Mouse (Mus musculus) liver, embryonic 13.5 days (tissue): ENCODE results near the gene Sh3pxd2b. TPM values are rescaled to one million over a fixed set of nuclear protein-coding genes. Genes with fewer than 3 reads are reported as not detected.
"Not testable (repeated sequence)": the region's sequence is repeated elsewhere in the genome, so short reads cannot be mapped to it uniquely, and the experiment has no call there.

Experiments
- ATAC-seq: fragments of 200-750 bp; cut with Nextera tagmentation; 2 replicates; pipeline ENCODE4 v1.8.0; 2017; ENCODE audit warnings: low read depth, mild to moderate bottlenecking, moderate number of reproducible peaks, moderate library complexity
- DNase-seq: peaks from one replicate; pipeline ENCODE4 v3.0.0; 2022
- H3K27ac ChIP-seq: fragments of 300-500 bp; sonication (generic); 2 replicates; pipeline ENCODE4 v1.5.1; 2015; ENCODE audit warnings: moderate library complexity, mild to moderate bottlenecking, inconsistent platforms
- H3K27me3 ChIP-seq: fragments of 300-500 bp; sonication (generic); 2 replicates; pipeline ENCODE4 v1.6.1; 2015; ENCODE audit warnings: mild to moderate bottlenecking, inconsistent platforms
- H3K36me3 ChIP-seq: fragments of 300-500 bp; sonication (generic); 2 replicates; pipeline ENCODE4 v1.6.1; 2015; ENCODE audit warnings: mild to moderate bottlenecking, inconsistent platforms
- H3K4me1 ChIP-seq: fragments of 300-500 bp; sonication (generic); replicated peaks from 2 replicates; pipeline ENCODE4 v1.6.1; 2015; ENCODE audit warnings: inconsistent platforms
- H3K4me2 ChIP-seq: fragments of 300-500 bp; sonication (generic); 2 replicates; pipeline ENCODE4 v1.6.1; 2015; ENCODE audit warnings: inconsistent platforms, mild to moderate bottlenecking, moderate library complexity
- H3K4me3 ChIP-seq: fragments of 300-500 bp; sonication (generic); replicated peaks from 2 replicates; pipeline ENCODE4 v1.5.1; 2015; ENCODE audit warnings: mild to moderate bottlenecking, inconsistent platforms
- H3K9ac ChIP-seq: fragments of 300-500 bp; sonication (generic); 2 replicates; pipeline ENCODE4 v1.6.1; 2015; ENCODE audit warnings: mild to moderate bottlenecking, inconsistent platforms
- H3K9me3 ChIP-seq: fragments of 300-500 bp; sonication (generic); replicated peaks from 2 replicates; pipeline ENCODE4 v1.6.1; 2016; ENCODE audit warnings: inconsistent platforms
- WGBS: fragments of 180-500 bp; shearing (Covaris S2); methylation state at CpG from one replicate; pipeline ENCODE4 v1.1.7; 2015; ENCODE audit not compliant: insufficient replicate concordance; 5-methylcytosine and 5-hydroxymethylcytosine counted together
- polyA plus RNA-seq: library from polyadenylated mRNA; unstranded; fragments of >200 nt; fragmentation: Nextera tagmentation; extraction: Ambion mirVana; gene quantifications from 2 replicates; pipeline ENCODE4 v1.2.1, GENCODE M21; 2015

Gene Sh3pxd2b
- 0.84 and 1.1 TPM in 2 replicates for polyA plus RNA-seq

- no peaks in the 10 kb centered on the region for H3K9me3 ChIP-seq
- H3K4me1 ChIP-seq, result peaks cover 34% of the 10 kb centered on the region
- H3K4me2 ChIP-seq, result peak within 1 kb of the TSS; percentile 78
- H3K36me3 ChIP-seq, result no peaks in the 10 kb centered on the region
- peaks cover 62% of the 10 kb centered on the region for H3K27me3 ChIP-seq
- DNase-seq (peak; percentile 20), ATAC-seq (peak; percentile 55)
- peak within 1 kb of the TSS; percentile 65 for H3K4me3 ChIP-seq
- no peak within 1 kb of the TSS; the same call in 1 of the 2 replicates for H3K27ac ChIP-seq
- under 1% methylated on average over 80 of the region's 86 CpGs for whole genome bisulfite sequencing
- H3K9ac ChIP-seq, result peak within 1 kb of the TSS; percentile 70
Measured at GRCm38 (mm10) chr11:32347607-32348432, at the start of gene Sh3pxd2b. Gene Sh3pxd2b (plus strand): TSS chr11:32347820.

DNA sequence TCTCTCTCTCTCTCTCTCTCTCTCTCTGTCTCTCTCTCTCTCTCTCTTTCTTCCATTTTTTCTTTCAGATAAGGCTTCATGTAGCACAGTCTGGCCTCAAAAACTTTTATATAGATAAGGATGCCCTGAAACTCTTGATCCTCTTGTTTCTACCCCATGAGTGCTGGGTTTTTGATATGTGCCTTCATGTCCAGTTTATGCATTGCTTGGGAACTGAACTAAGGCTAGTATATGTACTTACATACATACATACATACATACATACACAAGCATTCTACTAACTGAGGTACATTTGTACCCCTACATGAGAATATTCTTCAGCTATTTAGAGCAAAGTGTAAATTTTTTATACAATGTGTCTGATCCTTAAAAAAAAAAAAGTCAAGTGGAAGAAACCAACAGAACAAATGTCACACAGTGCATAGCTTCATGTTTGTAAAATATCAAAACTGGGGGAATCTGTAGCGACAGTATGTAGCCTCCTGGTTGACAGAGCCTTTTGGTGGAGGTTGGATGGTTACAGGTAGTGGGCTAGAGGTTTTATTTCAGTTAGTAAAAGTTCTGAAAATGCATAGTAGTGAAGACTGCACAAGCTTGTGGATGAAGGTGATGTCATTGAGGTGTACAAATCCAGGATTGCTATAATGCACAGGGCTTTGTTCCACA, 49.6 kb upstream of the Sh3pxd2b start:
- 46% methylated on average over 1 of the region's 1 CpGs for WGBS
- Histone ChIP-seq H3K36me3 (peaks cover 34% of the 10 kb centered on the region), H3K27me3 (peaks cover 30% of the 10 kb centered on the region), H3K4me1 (peaks cover 49% of the 10 kb centered on the region), H3K9me3 (no peaks in the 10 kb centered on the region), H3K4me3 (peak overlapping the region; percentile 63), H3K9ac (peak overlapping the region; percentile 80), H3K27ac (peak overlapping the region; percentile 97), H3K4me2 (peak overlapping the region; percentile 45)
- DNase-seq (no peak), ATAC-seq (peak; percentile 55)

DNA sequence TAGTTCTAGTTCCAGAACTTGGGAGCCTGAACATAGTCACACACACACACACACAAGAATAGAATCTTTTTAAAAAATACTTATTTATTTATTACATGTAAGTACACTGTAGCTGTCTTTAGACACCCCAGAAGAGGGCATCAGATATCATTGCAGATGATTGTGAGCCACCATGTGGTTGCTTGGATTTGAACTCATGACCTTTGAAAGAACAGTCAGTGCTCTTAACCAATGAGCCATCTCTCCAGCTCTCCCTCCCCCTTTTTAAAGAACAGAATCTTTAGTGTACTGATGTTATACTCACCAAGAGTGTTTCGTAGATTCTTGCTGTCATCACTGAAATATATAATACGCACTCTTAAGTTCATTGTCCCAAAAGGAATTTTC, 49.1 kb upstream of the Sh3pxd2b start:
- H3K27ac ChIP-seq, result peak overlapping the region; percentile 97
- no peak for ATAC-seq
- WGBS, result 87% methylated on average over 2 of the region's 2 CpGs

GRCm38 (mm10) chr11:32299865-32300264, 47.8 kb upstream of the Sh3pxd2b start, which contains the start of gene Hbq1a:
Gene Hbq1a (plus strand): TSS chr11:32300069.
- 8% methylated on average over 16 of the region's 16 CpGs for WGBS
- H3K36me3 ChIP-seq, result peaks cover 39% of the 10 kb centered on the region
- peaks cover 48% of the 10 kb centered on the region for H3K4me1 ChIP-seq
- not testable (repeated sequence) for DNase-seq, H3K9me3 ChIP-seq, ATAC-seq
- H3K27ac ChIP-seq, result peak within 1 kb of the TSS; percentile 92
- H3K9ac ChIP-seq, result peak within 1 kb of the TSS; percentile 75
- H3K4me2 ChIP-seq, result peak within 1 kb of the TSS; percentile 59
- H3K4me3 ChIP-seq, result peak within 1 kb of the TSS; percentile 49
- H3K27me3 ChIP-seq, result peaks cover 32% of the 10 kb centered on the region

More for the DNA sequence above, 49.1 kb upstream of the Sh3pxd2b start:
- Histone ChIP-seq H3K27me3 (peaks cover 30% of the 10 kb centered on the region), H3K36me3 (peaks cover 37% of the 10 kb centered on the region), H3K9me3 (no peaks in the 10 kb centered on the region), H3K4me3 (peak overlapping the region; percentile 63), H3K4me1 (peaks cover 51% of the 10 kb centered on the region), H3K4me2 (peak overlapping the region; percentile 45), H3K9ac (peak overlapping the region; percentile 80)
- no peak for DNase-seq

DNA sequence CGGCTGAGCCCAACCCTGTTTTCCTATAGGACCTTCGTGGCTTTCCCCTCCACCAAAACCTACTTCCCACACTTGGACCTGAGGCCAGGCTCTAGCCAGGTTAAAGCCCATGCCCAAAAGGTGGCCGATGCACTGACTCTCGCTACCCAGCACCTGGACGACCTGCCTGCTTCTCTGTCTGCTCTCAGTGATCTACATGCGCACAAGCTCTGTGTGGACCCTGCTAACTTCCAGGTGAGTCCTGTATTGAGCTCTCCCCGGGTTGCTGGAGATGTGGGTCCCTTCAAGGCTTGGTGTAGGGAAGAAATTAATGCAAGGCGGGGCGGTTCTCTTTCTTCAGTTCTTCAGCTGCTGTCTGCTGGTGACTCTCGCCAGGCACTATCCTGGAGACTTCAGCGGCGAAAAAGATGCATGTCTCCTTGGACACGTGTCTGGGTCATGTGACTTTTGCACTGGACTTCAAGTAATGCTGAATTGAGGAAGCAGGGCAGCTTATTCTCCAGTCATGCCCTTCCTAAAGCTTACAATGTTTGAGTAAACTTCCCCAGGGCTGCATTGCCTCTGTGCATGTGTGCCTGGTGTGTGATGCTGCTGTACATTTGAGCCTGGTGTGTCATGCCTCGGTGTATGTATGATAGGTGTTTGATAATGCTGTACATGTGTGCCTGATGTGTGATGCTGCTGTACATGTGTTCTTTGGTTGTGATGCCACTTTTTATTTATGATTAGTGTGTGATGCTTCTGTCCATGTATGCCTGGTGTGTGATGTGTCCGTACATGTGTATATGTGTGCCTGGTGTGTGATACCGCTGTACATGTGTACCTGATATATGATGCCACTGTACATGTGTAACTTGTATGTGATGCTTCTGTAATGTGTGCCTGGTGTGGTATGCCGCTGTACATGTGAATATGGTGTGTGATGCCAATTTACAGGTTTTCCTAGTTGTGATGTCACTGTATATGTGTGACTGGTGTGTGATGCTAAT, 47.0 kb upstream of the Sh3pxd2b start:
- peaks cover 37% of the 10 kb centered on the region for H3K36me3 ChIP-seq
- no peak for ATAC-seq
- H3K27me3 ChIP-seq, result peaks cover 37% of the 10 kb centered on the region
- H3K9me3 ChIP-seq, result no peaks in the 10 kb centered on the region
- peak overlapping the region; percentile 75 for H3K9ac ChIP-seq
- no peak for DNase-seq
- H3K27ac ChIP-seq, result peak overlapping the region; percentile 92
- WGBS, result 48% methylated on average over 15 of the region's 17 CpGs
- H3K4me2 ChIP-seq, result peak overlapping the region; percentile 59
- H3K4me1 ChIP-seq, result peaks cover 41% of the 10 kb centered on the region
- H3K4me3 ChIP-seq, result peak overlapping the region; percentile 49

- H3K27ac ChIP-seq, result peak overlapping the region; percentile 92
- DNase-seq (no peak), ATAC-seq (no peak)
- peaks cover 41% of the 10 kb centered on the region for H3K27me3 ChIP-seq
- WGBS, result 57% methylated on average over 1 of the region's 1 CpGs
- no peaks in the 10 kb centered on the region for H3K9me3 ChIP-seq
- peak overlapping the region; percentile 49 for H3K4me3 ChIP-seq
- peak overlapping the region; percentile 75 for H3K9ac ChIP-seq
- H3K4me1 ChIP-seq, result peaks cover 44% of the 10 kb centered on the region
- H3K36me3 ChIP-seq, result peaks cover 37% of the 10 kb centered on the region
- H3K4me2 ChIP-seq, result peak overlapping the region; percentile 59
Measured at GRCm38 (mm10) chr11:32301506-32301905, 46.1 kb upstream of the Sh3pxd2b start.

DNA sequence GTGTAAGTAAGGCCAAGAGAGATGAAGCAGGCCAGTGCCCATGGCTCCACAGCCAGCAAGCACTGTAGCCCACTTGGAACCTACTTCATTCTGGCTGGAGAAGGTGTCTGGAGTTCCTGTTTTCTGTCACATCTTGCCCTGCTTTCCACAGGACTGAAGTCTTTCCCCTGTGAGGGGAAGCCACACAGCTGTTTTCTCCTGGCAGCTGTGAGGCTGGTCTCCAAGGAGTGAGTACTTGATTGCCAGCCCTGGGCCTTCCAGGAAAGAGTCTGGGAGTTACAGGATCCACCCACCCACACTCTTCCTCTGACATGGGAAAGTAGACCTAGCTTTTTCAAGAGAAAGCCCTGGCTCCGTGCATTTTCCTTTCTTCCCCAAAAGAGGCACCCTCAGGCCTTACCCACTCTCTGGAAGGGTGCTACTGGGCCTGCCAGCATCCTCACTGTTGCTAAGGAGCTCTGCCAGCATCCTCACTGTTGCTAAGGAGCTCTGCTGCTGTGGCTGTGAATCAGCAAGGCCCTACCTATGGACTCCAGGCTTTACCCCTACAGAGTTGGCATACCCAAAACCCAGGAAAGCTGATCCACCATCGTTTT, 44.7 kb upstream of the Sh3pxd2b start:
- peak overlapping the region; percentile 31; the same call in 1 of the 2 replicates for H3K9ac ChIP-seq
- H3K4me3 ChIP-seq, result no peak overlapping the region
- no peak for ATAC-seq
- H3K9me3 ChIP-seq, result no peaks in the 10 kb centered on the region
- peaks cover 37% of the 10 kb centered on the region for H3K36me3 ChIP-seq
- DNase-seq, result no peak
- peaks cover 42% of the 10 kb centered on the region for H3K27me3 ChIP-seq
- peaks cover 58% of the 10 kb centered on the region for H3K4me1 ChIP-seq
- H3K4me2 ChIP-seq, result no peak overlapping the region
- peak overlapping the region; percentile 20; the same call in 1 of the 2 replicates for H3K27ac ChIP-seq
- WGBS, result 33% methylated on average over 2 of the region's 2 CpGs

- ATAC-seq (no peak), DNase-seq (no peak)
- Histone ChIP-seq H3K27ac (no peak overlapping the region), H3K4me1 (peaks cover 58% of the 10 kb centered on the region), H3K27me3 (peaks cover 42% of the 10 kb centered on the region), H3K36me3 (peaks cover 37% of the 10 kb centered on the region), H3K4me2 (no peak overlapping the region), H3K9me3 (no peaks in the 10 kb centered on the region), H3K9ac (no peak overlapping the region), H3K4me3 (no peak overlapping the region)
- 59% methylated on average over 1 of the region's 1 CpGs for WGBS
Measured at GRCm38 (mm10) chr11:32303455-32303854, 44.2 kb upstream of the Sh3pxd2b start.

DNA sequence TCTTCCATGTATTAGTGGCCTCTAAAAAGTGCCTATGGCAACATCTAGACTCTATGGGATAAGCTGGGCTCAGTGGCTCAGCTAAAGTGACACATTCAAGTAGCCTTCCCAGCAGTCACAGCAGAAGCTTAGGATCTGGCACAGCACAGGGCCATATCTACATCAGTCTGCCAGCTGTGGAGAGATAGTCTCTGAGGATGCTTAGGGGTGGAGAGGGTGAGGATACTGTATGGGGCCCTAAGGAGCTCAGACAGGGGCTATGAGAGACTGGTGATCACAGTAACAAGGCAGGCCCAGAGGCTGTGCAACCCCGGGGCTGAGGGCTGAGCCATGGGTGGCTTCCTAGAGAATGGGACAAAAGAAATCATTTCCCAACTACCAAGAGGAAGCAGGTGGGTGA, 40.6 kb upstream of the Sh3pxd2b start:
- DNase-seq, result no peak

GRCm38 (mm10) chr11:32309446-32309845, 38.2 kb upstream of the Sh3pxd2b start:
- Histone ChIP-seq H3K9ac (no peak overlapping the region), H3K4me2 (no peak overlapping the region), H3K4me3 (no peak overlapping the region), H3K36me3 (peaks cover 1% of the 10 kb centered on the region; the same call in 1 of the 2 replicates), H3K4me1 (peaks cover 19% of the 10 kb centered on the region), H3K27me3 (peaks cover 23% of the 10 kb centered on the region), H3K27ac (no peak overlapping the region), H3K9me3 (no peaks in the 10 kb centered on the region)
- 68% methylated on average over 4 of the region's 4 CpGs for WGBS
- ATAC-seq, result no peak
- no peak for DNase-seq

More for the DNA sequence above, 40.6 kb upstream of the Sh3pxd2b start:
- Histone ChIP-seq H3K36me3 (peaks cover 22% of the 10 kb centered on the region), H3K9me3 (no peaks in the 10 kb centered on the region), H3K4me3 (no peak overlapping the region), H3K27me3 (peaks cover 39% of the 10 kb centered on the region), H3K9ac (peak overlapping the region; percentile 57), H3K4me2 (peak overlapping the region; percentile 12; the same call in 1 of the 2 replicates), H3K4me1 (peaks cover 37% of the 10 kb centered on the region), H3K27ac (0 out of 2 replicates have a peak overlapping the region, but pooled peaks have one; percentile 39)
- WGBS, result 37% methylated on average over 1 of the region's 1 CpGs
- peak; percentile 83 for ATAC-seq
